Mouse (Mus musculus): ENCODE data around the gene Snx5.

- no peak for TF ChIP-seq CTCF (IDR thresholded peaks at IDR 0.05)
- no peak for TF ChIP-seq POLR2A (IDR thresholded peaks at IDR 0.05; ENCODE audit: insufficient read depth, low read depth, low read length)
- TF ChIP-seq EP300 (IDR thresholded peaks at IDR 0.05; ENCODE audit: insufficient read depth, low read depth, low read length), result no peak
These were observed 29.3 kb upstream of the Snx5 start for GRCm38 (mm10) chr2:144299749-144300669.

Measured in heart, adult 2 months (tissue).